Mouse (Mus musculus): Measurements from ENCODE around the gene Cdk5rap2. TPM values are rescaled to one million over a fixed set of nuclear protein-coding genes. Genes with fewer than 3 reads are reported as not detected.

The Cdk5rap2 gene
- polyA plus RNA-seq, 1 experiment from 2014 or later: 14.8 TPM

GRCm38 (mm10) chr4:70219776-70220175 is 190.5 kb downstream of the Cdk5rap2 start:
- H3K4me1 ChIP-seq (ENCODE audit: control insufficient read depth, insufficient read depth, low read length): no peaks in the 10 kb centered on the region
- no peaks in the 10 kb centered on the region for H3K9me3 ChIP-seq (replicated peaks; ENCODE audit: control insufficient read depth, low read length)
- H3K9ac ChIP-seq (ENCODE audit: low read length): no peak overlapping the region
- H3K27ac ChIP-seq (ENCODE audit: low read length): no peak overlapping the region
- no peaks in the 10 kb centered on the region for H3K27me3 ChIP-seq (ENCODE audit: control insufficient read depth, insufficient read depth, low read length)
- no peak overlapping the region for H3K4me2 ChIP-seq (ENCODE audit: low read depth, low read length)
- ATAC-seq (ENCODE audit: insufficient read depth, low FRiP score): no peak; the same call in 1 of the 2 replicates
- WGBS: 75% methylated on average over 4 of the region's 4 CpGs
- H3K36me3 ChIP-seq (ENCODE audit: control insufficient read depth, insufficient read depth, low read length): 0 out of 2 replicates have a peak, but pooled peaks cover 9% of the 10 kb centered on the region
- H3K4me3 ChIP-seq (replicated peaks; ENCODE audit: low read length): no peak overlapping the region

GRCm38 (mm10) chr4:70185971-70186370 is 224.3 kb downstream of the Cdk5rap2 start:
- Histone ChIP-seq H3K4me2 (ENCODE audit: low read depth, low read length) (no peak overlapping the region), H3K9ac (ENCODE audit: low read length) (no peak overlapping the region), H3K36me3 (ENCODE audit: control insufficient read depth, insufficient read depth, low read length) (no peaks in the 10 kb centered on the region), H3K27me3 (ENCODE audit: control insufficient read depth, insufficient read depth, low read length) (no peaks in the 10 kb centered on the region), H3K4me1 (ENCODE audit: control insufficient read depth, insufficient read depth, low read length) (no peaks in the 10 kb centered on the region), H3K27ac (ENCODE audit: low read length) (no peak overlapping the region), H3K4me3 (replicated peaks; ENCODE audit: low read length) (no peak overlapping the region), H3K9me3 (replicated peaks; ENCODE audit: control insufficient read depth, low read length) (no peaks in the 10 kb centered on the region)
- ATAC-seq (ENCODE audit: insufficient read depth, low FRiP score): no peak
- WGBS: 85% methylated on average over 2 of the region's 2 CpGs

Other genes with a start within 250 kb of the Cdk5rap2 start
- 7.9 and 8.4 TPM in 2 replicates for gene Megf9, start 124.6 kb upstream of the Cdk5rap2 start, polyA plus RNA-seq (2015; fragmentation: Nextera tagmentation; extraction: Ambion mirVana)

Data from stomach, embryonic 16.5 days (tissue).